Mouse (Mus musculus): ENCODE measurements around the gene Med13. TPM values are rescaled to one million over a fixed set of nuclear protein-coding genes. Genes with fewer than 3 reads are reported as not detected.
A peak's percentile ranks its signal among the peaks of the same experiment; 100 is the strongest.

Med13 gene
- polyA plus RNA-seq, 2 experiments: 13.0 to 19.4 TPM

DNA sequence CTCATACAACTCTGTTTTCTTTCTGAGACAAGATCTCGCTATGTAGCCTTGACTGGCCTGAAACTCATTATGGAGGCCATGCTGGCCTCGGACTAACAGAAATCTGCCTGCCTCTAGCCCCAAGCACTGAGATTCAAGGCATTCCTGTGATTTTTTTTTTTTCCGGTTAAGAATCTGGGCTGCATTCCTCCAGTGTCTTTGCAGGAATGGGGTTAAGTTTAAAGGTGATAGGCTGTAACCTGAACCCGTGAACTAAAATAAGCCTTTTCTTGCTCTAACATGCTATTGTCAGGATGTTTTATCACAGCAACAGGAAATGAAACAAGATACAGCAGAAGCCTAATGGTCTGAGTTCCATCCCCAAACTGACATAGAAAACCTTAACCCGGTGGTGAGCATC lies 11.6 kb upstream of the Med13 start:
- DNase-seq (ENCODE audit: low spot score) (no peak), ATAC-seq (ENCODE audit: low FRiP score, low read depth) (no peak)
- no peak overlapping the region for H3K4me2 ChIP-seq (replicated peaks; ENCODE audit: low read depth, low read length, severe bottlenecking)
- no peaks in the 10 kb centered on the region for H3K9me3 ChIP-seq (ENCODE audit: control insufficient read depth, low read length)
- H3K27me3 ChIP-seq (ENCODE audit: control insufficient read depth, insufficient read depth, low read length): no peaks in the 10 kb centered on the region
- no peak overlapping the region for H3K4me3 ChIP-seq (replicated peaks; ENCODE audit: low read length)
- H3K36me3 ChIP-seq (ENCODE audit: control insufficient read depth, insufficient read depth, low read length): no peaks in the 10 kb centered on the region
- H3K9ac ChIP-seq (ENCODE audit: low read depth, low read length, severe bottlenecking): no peak overlapping the region
- TF ChIP-seq POLR2A (IDR thresholded peaks at IDR 0.05; ENCODE audit: borderline replicate concordance, extremely low read depth, insufficient read depth, insufficient read length): no peak
- H3K4me1 ChIP-seq (ENCODE audit: control insufficient read depth, insufficient read depth, low read length): no peaks in the 10 kb centered on the region
- WGBS: 32% methylated on average over 5 of the region's 5 CpGs
- H3K27ac ChIP-seq (replicated peaks; ENCODE audit: low read depth, low read length): no peak overlapping the region

DNA sequence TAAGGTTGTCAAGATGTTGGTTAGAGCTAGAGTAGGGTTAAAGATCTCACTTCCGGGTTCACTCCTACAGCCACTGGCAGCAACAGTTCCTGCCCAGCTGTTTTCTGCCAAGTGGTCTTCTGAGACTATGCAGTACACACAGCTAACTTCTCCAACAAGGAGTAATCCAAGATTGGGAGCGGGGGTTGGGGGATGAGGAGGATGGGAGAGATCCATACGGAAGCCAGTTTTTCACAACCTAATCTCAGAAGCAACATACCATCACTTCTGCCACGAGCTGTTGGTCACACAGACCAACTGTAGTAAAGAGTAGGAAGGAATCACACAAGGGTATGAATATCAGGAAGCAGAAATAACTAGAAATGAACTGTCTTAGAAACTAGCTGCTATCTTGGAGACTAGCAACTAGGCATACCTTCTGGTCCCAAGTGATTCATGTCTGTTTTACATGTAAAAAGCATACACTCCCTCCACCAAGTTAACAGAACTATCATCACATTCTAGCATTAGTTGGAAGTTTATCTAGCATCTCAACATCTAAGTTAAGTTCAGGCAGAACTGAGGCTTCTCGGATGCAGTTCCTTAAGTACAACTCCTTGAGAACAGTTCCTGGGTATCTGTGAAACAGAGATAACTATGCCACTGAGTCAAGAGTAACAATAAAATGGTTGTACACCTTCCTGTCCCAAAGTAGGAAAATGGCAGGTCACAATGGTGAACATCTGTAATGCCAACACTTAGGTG lies 7.5 kb upstream of the Med13 start:
- Histone ChIP-seq H3K27me3 (ENCODE audit: control insufficient read depth, insufficient read depth, low read length) (no peaks in the 10 kb centered on the region), H3K4me3 (replicated peaks; ENCODE audit: low read length) (no peak overlapping the region), H3K9me3 (ENCODE audit: control insufficient read depth, low read length) (no peaks in the 10 kb centered on the region), H3K36me3 (ENCODE audit: control insufficient read depth, insufficient read depth, low read length) (no peaks in the 10 kb centered on the region), H3K9ac (ENCODE audit: low read depth, low read length, severe bottlenecking) (no peak overlapping the region), H3K4me1 (ENCODE audit: control insufficient read depth, insufficient read depth, low read length) (no peaks in the 10 kb centered on the region), H3K27ac (replicated peaks; ENCODE audit: low read depth, low read length) (no peak overlapping the region), H3K4me2 (replicated peaks; ENCODE audit: low read depth, low read length, severe bottlenecking) (no peak overlapping the region)
- ATAC-seq (ENCODE audit: low FRiP score, low read depth): no peak
- 68% methylated on average over 5 of the region's 5 CpGs for WGBS
- no peak for DNase-seq (ENCODE audit: low spot score)
- TF ChIP-seq POLR2A (IDR thresholded peaks at IDR 0.05; ENCODE audit: borderline replicate concordance, extremely low read depth, insufficient read depth, insufficient read length): no peak

DNA sequence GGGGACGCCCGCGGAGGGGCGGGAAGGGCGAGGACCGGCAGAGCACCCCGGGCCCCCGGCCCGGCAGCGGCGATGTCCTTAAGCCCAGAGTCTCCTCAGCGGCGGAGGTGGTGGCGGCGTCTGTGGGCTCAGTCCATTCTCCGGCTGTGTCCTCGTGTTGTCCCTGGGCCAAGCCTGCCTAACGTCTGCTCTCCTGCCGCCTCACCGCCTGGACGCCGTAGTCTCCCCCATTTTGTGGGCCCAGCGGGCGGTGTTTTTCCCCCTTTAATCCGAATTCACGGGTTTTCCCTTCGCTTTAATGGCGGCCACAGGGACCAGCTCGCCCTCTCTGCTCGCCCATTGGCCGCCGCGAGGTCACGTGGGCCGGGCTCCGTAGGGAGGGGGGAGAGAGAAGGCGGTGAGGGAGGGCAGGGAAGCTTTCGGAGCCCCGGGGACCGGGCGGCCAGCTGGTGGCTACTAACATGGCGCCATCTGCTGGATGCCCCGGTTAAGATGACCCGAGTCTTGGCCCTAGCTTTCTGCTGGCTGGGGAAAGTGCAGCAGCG lies 654 bp upstream of the Med13 start:
- H3K4me1 ChIP-seq (ENCODE audit: control insufficient read depth, insufficient read depth, low read length): peaks cover 13% of the 10 kb centered on the region
- ATAC-seq (ENCODE audit: low FRiP score, low read depth): peak; percentile 96

DNA sequence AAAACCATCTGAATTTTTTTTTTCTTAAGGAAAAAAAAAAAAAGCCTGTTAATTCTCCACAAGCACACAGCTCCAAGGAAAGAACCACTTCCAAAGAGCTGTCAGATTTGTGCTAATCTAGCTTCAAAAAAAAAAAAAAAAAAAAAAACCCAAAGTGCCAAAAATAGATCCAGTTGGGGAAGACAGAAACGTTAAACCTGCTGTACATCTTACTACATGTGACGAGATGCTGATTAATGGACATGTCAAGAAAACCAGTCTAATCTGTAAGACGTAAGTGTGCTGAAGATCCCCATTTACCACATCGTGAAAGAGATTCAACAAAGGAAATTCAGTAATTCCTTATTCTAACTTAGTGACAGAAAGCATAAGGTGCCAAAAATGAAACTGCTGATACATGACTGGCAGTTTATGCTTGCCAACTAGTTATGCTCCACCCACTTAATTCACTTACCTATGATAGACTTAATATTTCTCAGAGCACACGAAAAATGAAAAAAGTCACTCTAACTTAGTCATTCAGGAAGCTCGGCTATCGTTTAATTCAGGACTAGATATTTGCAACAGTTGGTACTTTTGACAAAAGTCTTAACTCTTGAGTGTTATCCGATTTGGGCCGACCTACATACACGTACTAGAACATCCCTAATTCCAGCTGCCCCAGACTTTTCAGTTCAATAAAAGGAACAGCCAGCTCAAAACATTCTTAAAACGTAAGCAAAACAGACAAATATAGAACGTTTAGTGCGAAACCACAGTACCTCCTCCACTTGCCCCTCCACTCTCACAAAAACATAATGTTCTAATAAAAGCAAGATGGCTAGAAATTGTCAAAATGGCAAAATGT lies 1.2 kb downstream of the Med13 start:
- Histone ChIP-seq H3K9ac (ENCODE audit: low read depth, low read length, severe bottlenecking) (peak overlapping the region; percentile 97), H3K4me3 (replicated peaks; ENCODE audit: low read length) (peak overlapping the region; percentile 93), H3K27me3 (ENCODE audit: control insufficient read depth, insufficient read depth, low read length) (no peaks in the 10 kb centered on the region), H3K4me1 (ENCODE audit: control insufficient read depth, insufficient read depth, low read length) (peaks cover 17% of the 10 kb centered on the region), H3K27ac (replicated peaks; ENCODE audit: low read depth, low read length) (peak overlapping the region; percentile 99; the same call in 1 of the 2 replicates), H3K9me3 (ENCODE audit: control insufficient read depth, low read length) (no peaks in the 10 kb centered on the region), H3K4me2 (replicated peaks; ENCODE audit: low read depth, low read length, severe bottlenecking) (peak overlapping the region; percentile 73), H3K36me3 (ENCODE audit: control insufficient read depth, insufficient read depth, low read length) (peaks cover 13% of the 10 kb centered on the region; the same call in 1 of the 2 replicates)
- TF ChIP-seq POLR2A (IDR thresholded peaks at IDR 0.05; ENCODE audit: borderline replicate concordance, extremely low read depth, insufficient read depth, insufficient read length): no peak
- ATAC-seq (ENCODE audit: low FRiP score, low read depth) (no peak), DNase-seq (ENCODE audit: low spot score) (peak; percentile 20)
- WGBS: 8% methylated on average over 13 of the region's 13 CpGs

More for the DNA sequence above, 654 bp upstream of the Med13 start:
- peak; percentile 83; the same call in 1 of the 2 replicates for TF ChIP-seq POLR2A (IDR thresholded peaks at IDR 0.05; ENCODE audit: borderline replicate concordance, extremely low read depth, insufficient read depth, insufficient read length)
- H3K9me3 ChIP-seq (ENCODE audit: control insufficient read depth, low read length): no peaks in the 10 kb centered on the region
- H3K27ac ChIP-seq (replicated peaks; ENCODE audit: low read depth, low read length): peak overlapping the region; percentile 99
- H3K9ac ChIP-seq (ENCODE audit: low read depth, low read length, severe bottlenecking): peak overlapping the region; percentile 97
- H3K27me3 ChIP-seq (ENCODE audit: control insufficient read depth, insufficient read depth, low read length): no peaks in the 10 kb centered on the region
- H3K36me3 ChIP-seq (ENCODE audit: control insufficient read depth, insufficient read depth, low read length): peaks cover 8% of the 10 kb centered on the region; the same call in 1 of the 2 replicates
- peak; percentile 99 for DNase-seq (ENCODE audit: low spot score)
- H3K4me3 ChIP-seq (replicated peaks; ENCODE audit: low read length): peak overlapping the region; percentile 93
- WGBS: under 1% methylated on average over 32 of the region's 45 CpGs
- H3K4me2 ChIP-seq (replicated peaks; ENCODE audit: low read depth, low read length, severe bottlenecking): peak overlapping the region; percentile 26; the same call in 1 of the 2 replicates

DNA sequence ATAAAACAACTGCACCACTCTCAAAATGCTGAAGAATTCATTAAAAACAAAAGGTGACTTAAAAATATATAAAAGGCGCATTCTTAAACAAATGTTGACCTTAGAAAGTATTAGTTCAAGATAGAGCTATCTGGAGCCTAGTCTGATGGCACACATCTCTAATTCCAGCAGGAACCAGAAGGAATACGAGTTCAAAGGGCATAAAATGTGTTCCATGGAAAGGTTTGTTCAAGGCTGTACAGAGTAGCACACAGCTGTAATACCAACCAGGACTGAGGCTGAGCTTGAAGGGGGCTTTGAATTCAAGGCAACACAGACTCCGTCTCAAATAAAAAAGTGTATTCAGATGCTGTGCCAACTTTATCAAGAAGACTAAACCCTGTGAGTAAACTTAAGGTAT lies 3.8 kb downstream of the Med13 start:
- no peak for DNase-seq (ENCODE audit: low spot score)
- Histone ChIP-seq H3K27me3 (ENCODE audit: control insufficient read depth, insufficient read depth, low read length) (no peaks in the 10 kb centered on the region), H3K4me2 (replicated peaks; ENCODE audit: low read depth, low read length, severe bottlenecking) (no peak overlapping the region), H3K9me3 (ENCODE audit: control insufficient read depth, low read length) (no peaks in the 10 kb centered on the region), H3K27ac (replicated peaks; ENCODE audit: low read depth, low read length) (no peak overlapping the region), H3K4me3 (replicated peaks; ENCODE audit: low read length) (no peak overlapping the region), H3K9ac (ENCODE audit: low read depth, low read length, severe bottlenecking) (no peak overlapping the region), H3K36me3 (ENCODE audit: control insufficient read depth, insufficient read depth, low read length) (peaks cover 15% of the 10 kb centered on the region; the same call in 1 of the 2 replicates), H3K4me1 (ENCODE audit: control insufficient read depth, insufficient read depth, low read length) (peaks cover 20% of the 10 kb centered on the region)
- ATAC-seq (ENCODE audit: low FRiP score, low read depth): no peak
- 77% methylated on average over 3 of the region's 3 CpGs for WGBS
- no peak for TF ChIP-seq POLR2A (IDR thresholded peaks at IDR 0.05; ENCODE audit: borderline replicate concordance, extremely low read depth, insufficient read depth, insufficient read length)
